Mouse (Mus musculus): ENCODE results near the gene Prkcz.

Prkcz gene

DNA sequence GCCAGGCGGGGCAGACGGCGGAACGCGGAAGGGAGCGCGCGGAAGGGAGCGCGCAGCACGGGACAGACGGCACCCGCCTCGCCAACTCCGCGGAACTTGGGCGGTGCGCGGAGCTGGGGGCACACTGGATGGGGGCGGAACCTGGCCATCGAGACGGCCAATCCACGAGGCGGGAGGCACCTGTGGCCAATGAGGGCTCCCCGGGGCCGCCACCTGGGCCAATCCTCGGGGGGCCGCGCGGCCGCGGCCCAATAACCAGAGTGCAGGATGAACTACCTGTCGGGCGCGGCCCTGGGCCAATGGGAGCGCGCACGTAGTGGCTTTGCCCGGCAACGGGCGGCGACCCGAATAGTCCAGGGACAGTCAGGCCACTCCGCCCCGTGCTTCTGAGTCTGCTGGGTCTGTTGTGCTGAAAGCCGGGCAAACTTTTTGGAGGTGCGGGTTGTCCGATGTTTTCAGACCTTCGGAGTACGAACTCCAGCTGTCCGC, at the start of gene Prkcz:
Gene Prkcz, minus strand, starts transcription at position 59 of the 489 bp plus-strand sequence.
- peak; percentile 96 for DNase-seq

DNA sequence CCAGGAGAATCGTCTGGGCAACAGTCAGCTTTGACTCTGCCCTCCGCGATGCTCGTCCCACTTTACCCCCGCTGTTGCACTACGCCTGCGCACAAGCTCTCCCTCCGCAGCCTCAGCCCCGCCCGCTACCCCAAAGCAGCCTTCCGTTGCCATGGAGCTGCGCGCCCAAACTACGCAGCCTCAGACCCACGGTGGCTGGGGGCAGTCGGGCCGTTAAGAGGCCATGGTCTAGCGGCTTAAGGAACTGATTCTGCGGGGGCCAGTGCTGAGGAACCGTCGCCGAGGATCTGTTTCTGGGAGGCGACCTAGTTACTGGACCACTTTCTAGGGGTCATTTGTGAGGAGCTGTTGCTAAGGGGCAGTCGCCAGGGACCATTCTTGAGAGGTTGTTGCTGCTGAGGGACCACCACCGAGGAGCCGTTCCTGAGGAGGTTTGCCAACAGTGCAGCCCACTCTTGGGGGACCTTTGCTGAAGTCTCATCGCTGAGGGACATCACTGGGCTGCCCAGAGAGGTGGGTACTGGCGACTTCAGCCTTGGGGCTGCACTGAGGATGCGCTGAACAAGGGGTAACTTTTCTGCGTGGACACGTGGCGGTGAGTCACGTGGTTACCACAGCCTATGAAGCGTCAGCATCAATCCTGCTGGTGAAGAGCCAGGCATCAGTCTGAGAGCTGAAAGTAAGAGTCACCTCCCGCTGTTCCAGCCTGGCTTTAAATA, 48.1 kb upstream of the Prkcz start, which contains the start of gene Cfap74:
Gene Cfap74, plus strand, starts transcription at position 133 of the 719 bp plus-strand sequence.
- peak; percentile 81 for DNase-seq

DNA sequence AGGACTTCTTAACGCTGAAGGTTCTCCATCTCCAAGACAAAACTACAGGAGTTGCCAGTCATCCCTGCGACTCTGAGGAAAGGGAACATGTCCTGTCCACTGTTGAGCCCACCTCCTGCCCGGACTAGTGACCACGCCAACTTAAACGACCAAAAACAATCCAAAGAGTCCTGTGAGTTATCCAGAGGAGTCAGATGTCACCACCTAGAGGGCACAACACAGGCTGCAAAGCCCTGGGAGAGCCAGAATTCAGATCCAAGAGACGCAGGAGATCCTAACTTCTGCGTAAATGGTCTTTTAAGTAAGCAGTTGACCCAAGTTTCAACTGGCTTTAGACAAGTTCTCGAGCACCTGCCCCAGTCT, 47.5 kb upstream of the Prkcz start:
- no peak for DNase-seq

DNA sequence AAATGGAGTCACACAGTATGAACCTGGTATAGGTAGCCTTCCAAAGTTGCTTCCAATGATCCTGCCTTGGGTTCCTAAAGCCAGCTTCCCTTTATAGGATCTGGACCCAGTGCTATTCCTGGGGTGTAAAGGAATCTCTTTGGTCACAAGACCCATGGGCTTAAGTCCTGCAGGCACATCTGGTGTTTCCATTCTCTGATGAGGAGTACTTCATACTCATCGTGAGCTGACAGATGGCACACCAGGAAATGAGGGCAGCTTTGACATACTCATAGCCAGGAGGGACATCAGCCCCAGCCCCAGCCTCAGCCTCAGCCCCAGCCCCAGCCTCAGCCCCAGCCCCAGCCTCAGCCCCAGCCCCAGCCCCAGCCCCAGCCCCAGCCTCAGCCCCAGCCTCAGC, 41.3 kb upstream of the Prkcz start:
- DNase-seq = no peak

DNA sequence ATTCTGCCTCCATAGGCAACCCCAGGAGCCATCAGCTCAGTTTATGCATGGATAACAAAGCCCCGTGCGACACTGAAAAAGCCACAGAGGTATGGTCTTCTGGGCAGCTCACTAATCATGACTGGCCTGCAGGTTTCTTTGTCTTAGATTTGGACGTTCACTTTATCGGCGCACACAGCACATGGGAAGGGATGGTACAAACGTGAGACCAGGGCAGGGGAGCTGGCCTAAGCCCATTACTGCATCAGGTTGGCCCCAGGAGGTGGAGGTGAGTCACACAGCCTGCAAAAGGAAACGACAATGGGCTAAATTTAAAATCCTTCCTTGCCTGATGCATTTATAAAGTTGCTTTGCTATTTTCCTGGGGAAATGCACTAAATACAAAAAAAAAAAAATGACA, 40.0 kb upstream of the Prkcz start:
- DNase-seq = peak; percentile 63

DNA sequence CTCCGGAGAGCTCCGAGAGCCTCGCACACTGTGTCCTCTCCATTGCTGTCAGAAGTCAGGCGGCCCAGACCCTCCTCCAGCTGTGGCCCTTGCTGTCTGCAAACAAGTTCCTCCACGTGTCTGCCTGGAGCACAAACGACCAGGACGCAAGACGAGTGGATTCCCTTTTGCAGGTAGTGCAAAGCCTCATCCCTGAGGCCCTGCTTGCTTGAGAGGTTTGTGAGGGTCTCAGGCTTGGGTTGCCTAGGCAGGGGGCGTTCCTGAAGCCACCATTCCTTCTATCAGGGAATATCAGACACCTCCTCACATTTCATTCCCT, 37.0 kb upstream of the Prkcz start:
- DNase-seq = no peak

DNA sequence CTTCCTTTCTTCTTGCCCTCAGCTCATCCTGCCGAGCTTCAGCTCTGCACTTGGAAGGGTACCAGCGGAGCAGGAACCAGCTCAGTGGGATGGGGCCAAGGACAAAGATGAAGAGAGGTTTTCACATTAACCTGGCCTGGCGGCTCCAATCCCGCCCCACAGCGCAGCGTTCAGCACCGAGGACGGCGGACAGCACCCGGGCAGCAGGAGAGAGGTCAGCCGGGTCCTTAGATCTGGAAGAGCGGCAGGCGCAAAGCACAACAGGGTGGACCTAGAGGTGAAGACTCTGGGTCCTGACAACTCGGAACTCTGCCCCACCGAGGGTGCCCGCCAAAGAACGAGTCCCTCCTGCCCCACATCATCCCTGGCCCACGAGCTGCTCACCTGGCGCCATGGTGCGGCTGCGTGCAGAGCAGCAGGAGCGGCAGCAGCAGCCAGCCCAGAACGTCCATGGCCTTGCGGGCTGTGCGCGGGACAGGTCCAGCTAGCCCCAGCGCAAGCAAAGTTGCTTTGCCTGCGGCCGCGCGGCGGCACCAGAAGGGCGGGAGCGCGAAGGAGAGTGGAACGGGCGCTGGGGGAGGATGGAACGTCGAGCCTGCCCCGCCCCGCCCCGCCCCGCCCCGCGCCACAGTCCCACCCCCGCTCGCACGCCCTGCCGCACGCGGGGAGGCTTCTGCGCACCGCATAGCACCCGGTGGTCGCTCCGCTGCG, 36.5 kb upstream of the Prkcz start, which contains the start of gene Gabrd:
Gene Gabrd, minus strand, starts transcription at position 602 of the 711 bp plus-strand sequence.
- DNase-seq = peak; percentile 74

DNA sequence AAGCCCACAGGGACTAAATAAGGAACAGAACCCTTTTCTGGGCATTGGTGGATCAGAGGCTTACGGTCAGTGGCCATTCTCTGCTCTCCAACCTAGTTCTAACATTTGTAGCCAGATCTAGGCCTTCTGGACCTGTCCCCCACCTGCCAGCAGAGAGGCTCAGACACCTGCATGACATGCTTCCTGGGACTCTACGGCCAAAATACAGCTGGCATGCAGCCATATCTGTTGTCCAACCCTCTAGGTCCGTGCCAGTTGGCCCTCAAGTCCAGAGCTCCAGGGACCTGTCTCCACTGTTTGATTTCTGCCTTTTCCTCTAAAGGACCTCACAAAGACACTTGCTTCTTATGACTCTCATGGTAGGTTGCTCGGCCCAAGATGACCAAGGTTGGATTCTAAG, 35.6 kb upstream of the Prkcz start:
- peak; percentile 93 for DNase-seq

DNA sequence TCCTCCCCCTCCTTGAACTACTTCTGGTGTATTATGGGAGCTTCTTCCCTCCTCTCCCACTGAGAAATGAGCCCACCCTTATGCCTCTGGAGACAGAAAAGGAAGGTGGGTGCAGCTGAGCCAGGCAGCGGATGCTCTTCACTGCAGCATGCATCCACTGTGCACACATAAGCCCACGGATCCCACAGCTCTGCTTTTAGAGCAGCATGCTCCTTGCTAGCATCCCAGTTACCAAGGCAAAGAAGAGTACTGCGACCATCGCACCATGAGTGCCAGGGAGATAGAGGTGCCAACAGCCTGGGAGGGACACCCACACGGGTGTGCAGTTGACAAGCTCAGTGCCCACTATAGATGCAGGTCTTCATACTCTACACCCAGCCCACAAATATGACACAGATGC, 34.3 kb upstream of the Prkcz start:
- no peak for DNase-seq

DNA sequence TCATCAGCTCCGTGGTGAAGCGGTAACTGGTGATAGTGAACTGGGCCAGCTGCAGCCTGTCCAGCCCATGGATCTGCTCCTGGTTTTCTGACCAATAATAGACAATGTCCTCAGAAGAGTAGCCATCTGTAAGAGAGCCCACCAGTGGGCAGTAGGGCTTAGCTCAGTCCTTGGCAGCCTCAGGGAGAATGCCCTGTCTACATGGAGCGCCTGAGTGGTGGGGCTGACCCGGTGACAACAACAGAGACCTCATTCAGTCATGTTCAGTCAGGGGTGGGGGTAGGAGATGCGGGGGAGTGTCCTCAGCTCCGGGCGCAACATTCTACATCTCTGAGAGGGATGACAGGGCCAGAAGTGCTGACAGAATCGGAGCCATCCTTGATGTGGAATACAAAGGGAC, 26.0 kb upstream of the Prkcz start:
- DNase-seq = no peak

DNA sequence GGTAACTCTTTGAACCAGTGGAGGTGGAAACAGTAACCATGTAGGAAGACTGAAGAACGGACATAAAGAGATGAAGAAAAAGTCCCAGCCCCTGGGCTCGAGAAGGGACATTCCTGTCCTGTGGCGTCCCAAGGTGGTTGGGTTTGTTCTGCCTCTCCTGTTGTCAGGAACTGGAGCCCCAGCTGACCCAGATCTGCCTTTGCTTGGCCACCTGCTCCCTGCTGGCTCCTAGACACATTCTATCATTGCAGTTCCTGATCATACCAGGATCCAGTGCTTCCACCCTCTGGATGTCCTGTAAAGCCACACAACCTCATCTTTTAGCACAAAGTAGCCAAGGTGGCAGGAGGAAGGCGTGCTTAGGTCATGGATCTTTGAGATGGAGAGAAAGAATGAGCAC, 22.2 kb upstream of the Prkcz start:
- DNase-seq = peak; percentile 66

DNA sequence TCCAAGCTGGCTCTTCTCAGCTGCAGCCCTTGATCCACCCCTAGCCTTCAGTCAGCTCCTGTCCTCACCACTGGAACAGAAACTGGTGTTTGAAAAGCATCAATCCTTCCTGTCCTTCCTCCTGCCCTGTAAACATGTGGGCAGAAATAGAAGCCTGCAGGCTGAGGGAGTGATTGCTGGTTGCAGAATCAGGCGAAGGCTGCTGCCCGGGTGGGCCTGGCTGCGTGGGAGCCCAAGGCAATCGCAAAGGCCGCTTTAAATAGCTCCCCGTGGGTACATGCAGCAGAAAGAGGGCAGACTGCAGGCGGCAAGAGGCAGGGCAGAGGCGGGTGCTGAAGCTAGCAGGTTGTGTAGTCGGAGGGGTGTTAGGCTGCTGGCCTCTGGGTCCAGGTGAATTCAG, 21.6 kb upstream of the Prkcz start:
- no peak for DNase-seq

DNA sequence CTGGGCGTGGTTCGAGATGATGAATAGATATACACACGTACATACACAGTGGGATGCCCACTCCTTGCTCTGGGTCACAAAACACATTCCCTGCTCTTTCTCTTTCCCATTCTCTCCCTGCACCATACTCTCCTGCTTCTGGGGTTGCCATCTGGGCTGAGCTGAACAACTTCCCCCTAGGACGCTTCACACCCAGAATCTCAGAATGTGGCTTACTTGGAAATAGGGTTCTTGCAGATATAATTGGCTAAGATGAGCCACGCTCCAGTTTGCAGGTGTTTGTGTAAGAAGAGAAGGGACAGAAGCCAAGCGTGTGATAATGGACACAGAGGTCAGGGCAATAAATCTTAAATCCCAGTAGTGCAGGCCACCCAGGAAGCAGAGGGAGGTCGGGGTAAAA, 20.8 kb upstream of the Prkcz start:
- peak; percentile 14 for DNase-seq

DNA sequence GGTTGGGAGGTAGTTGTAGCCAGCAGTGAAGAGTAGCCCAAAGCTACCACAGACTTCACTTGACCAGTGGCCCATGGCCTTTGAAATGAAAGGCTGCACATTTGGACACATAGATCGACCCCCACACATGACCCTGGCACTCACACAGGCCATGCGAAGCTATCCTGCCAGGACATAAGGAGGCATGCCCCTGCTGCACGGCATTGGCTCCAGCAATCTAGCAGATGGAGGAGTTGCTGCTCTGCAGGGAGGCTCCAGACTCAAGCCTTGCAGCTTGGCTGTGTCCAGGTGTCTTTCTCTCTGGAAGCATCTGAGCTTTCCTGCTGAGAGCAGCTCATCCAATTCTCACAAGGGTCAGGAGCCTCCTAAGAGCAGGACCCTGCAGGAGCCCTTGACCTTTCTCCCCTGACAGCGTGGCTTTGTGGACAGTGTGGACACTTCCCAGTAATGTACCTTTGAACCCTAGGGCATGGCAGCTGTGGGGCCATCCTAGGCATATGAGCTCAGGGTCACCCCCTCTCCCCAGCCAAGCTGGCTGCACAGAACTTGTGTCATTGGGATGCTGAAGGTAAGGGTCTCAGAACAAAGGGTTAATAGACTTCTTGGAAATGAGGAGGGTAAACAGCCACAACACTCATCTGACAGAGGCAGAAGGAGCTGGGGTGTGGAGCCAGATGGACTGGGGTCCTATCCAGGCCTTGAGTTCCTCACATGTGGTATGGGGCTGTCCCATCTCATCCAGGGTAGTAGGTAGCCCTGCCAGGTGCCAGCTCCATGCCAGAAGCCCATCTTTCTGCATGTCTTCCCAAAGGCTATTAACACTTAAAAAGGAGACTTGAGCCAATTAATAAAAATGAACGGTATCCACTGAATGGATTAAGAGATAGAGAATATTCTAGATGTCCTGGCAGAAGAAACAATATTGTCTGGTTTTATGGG, 10.9 kb upstream of the Prkcz start:
- DNase-seq = no peak

DNA sequence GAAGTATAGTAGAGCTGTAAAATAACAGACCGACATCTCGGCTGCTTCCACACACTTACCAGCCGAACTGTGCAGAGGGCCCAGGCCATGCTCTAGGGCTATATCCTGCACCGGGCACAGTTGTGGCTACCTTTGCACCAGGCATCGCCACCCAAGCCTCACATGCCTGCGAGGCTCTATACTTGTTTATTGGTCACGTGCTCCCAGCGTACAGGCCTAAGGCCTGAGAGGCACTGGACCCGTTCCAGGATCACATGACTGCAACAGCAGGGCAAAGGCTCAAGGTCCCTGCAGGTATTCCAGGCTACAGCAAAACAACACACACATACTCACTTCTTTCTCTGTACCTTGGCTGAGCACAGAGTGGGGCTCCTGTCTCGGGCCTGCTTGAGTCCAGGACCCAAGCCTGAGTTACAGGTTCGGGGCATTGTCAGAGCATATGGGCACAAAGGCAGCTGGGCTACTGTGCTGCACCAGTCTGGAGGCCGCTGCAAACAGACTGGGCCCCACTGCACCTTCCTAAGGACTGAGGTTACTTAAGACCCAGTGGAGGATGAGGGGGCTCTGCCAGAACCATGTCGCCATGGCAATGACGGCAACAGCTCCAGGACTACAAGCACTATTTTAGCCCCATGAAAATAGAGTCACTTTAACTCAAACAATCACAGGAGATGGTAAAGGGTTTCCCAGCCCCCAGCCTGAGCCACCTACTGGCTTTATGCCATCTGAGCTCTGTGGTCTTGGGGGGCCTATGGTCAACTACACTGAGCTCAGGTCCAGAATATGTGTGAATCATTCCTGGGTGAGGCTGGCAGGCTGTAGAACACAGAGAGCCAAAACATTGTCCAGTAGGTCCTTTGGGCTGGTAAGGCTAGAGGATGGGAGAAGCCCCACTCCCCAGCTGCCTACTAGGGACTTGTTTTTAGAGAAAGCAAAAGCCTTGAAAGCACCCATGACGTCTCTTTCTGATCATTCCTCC, 9.9 kb upstream of the Prkcz start:
- no peak for DNase-seq

DNA sequence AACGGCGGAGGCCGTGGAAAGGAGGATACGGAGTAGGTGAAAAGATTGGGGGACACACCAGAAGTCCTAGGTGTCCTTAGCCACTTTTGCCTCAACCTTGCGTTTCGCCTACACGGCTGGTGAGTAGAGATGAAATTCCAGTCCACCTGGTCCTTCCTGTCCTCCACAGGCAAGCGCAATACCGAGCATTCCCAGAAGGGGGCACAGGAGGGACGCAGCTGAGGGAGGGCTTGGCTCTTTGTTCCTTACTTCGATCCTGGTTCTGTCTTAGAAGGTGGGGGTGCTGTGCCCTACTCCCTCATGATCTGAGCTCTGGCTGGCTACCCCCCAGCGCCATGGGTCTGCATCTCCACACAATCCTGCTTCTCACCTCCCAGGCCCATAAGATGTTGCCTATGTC, 7.5 kb upstream of the Prkcz start:
- DNase-seq = peak; percentile 89

DNA sequence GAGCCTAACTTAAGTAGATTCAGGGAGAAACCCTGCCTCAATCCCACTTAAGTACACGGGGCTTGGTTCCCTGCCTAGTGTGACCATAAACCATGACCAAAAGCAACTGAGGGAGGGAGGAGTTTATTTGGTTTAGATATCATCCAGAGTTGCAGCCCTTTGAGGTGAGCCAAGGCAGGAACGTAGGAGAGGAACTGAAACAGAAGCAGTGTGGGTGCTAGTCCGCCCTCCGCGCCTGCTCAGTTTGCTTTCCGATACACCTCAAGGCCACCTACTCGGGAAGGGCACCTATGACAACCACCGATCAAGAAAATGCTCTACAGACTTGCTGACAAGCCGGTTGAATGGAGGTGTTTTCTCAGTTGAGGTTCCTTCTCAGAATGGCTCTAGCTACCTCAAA, 6.6 kb upstream of the Prkcz start:
- DNase-seq = no peak

DNA sequence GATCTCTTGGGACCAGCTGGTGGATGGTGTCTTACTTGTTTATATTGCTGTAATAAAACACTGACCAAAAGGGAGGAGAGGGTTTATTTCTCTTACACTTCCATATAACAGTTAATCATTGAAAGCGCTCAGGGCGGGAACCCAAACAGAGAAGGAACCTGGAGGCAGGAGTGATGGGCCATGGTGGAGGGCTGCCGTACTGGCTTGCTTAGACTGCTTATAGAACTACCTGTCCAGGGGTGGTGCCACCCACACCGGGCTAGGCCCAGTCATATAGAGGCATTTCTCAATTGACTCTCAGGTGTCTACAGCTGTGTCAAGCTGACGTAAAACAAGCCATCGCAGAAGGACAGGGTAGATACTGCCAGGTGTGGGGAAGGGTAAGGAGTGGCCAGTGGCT, 5.6 kb upstream of the Prkcz start:
- no peak for DNase-seq

DNA sequence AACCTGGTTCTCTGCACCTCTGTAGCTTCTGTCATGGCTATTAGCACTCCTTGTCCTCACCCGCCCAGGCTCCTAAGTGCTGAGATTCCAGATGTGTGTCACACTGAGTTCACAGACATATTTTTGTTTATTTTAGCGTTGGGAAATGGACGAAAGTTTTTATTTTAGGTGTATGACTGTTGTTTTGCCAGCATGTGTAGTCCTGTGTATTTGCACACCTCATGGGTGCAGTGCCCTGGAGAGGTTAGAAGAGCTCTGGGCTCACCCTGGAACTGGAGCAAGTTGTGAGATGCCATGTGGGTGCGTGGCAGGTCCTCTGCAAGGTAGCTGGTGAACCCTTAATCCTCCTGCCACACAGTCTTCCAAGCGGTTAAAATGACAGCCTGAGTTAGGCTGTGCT, 1.3 kb upstream of the Prkcz start:
- no peak for DNase-seq

DNA sequence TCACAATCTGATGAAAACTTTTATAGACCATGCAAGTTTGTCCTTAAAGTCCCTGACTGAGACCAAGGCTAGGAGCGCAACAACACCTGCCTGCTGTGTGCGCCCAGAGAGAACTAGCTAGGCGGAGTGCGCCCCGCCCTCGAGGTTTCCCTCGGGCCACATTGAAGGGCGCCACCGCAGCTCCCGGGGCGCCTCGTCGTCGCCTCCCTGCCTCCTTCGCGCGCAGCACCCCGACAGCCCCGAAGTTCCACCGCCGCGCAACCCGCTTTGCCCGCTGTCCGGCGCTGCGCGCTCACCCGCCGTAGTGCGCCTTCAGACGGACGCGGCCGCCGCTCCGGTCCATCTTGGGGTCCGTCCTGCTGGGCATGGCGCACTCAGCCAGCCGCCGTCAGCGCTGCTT, 305 bp downstream of the Prkcz start:
- DNase-seq = no peak

DNA sequence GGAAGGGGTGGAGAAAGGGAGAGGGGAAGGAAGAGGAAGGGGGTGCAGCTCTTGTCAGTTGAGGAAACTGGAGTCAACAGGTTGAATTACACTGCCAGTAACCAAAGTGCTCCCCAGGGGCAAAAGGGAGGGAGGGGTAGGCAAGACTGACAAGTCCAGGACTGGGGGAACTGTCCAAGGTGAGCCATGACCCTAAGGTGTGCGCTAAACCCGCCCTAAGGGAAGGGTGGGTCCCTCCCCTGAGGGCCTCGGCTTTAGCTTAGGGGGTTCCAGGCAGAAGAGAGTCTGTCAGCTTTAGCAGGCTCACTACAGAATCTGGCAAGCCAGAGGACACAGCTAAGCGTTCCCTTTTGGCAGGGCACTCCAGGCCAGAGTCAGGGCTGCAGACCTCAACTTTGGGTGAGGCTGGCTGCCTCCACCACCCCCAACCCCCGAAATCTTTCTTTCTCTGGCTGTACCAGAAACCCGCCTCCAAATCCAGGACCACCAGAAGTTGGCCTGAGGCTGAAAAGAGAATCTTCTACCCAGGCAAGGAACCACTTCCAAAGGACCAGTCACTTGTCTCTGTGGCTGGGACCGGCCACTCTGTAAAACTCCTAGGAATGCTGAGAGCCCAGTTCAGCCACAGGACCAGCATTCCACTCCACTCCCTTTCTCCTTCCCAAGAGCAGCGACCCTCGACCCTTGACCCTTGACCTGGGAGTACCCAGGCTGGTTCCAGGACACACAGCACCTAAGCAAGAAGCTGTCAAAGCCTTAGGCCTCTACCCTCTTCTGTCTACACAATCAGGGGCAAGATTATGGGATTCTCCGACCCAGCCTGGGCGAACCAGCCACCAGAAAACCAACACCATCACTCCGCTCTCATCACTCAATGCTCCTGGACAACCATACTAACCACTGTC, 1.3 kb downstream of the Prkcz start:
- DNase-seq = peak; percentile 28
